Mouse (Mus musculus): ENCODE data around the gene Borcs6. TPM values are rescaled to one million over a fixed set of nuclear protein-coding genes. Genes with fewer than 3 reads are reported as not detected.

The Borcs6 gene
- polyA plus RNA-seq, 1 experiment from 2014 or later = 20.4 TPM

DNA sequence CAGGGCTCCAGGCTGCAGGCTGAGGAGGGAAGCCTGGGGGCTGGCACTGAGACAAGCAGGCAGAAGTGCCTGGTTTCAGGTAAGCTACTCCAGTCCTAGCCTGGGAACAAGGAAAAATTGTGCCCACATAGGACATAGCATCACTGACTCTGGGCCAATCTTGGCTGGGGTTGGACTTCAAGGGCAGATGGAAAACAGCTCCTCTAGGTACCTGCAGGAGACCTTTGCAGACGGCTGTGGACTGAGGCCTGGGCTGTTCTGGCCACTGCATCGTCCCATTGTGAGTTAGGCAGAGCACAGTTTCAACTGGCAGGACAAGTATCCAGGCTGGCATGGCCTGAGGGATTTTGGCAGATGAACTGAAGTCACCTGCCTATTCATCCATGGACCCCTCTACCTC is 46.3 kb downstream of the Borcs6 start:
- H3K4me3 ChIP-seq (ENCODE audit: low read depth, low read length) = no peak overlapping the region
- WGBS = 86% methylated on average over 2 of the region's 2 CpGs
- H3K4me2 ChIP-seq (ENCODE audit: low read length) = no peak overlapping the region
- 0 out of 2 replicates have a peak overlapping the region, but pooled peaks have one; percentile 26 for H3K9ac ChIP-seq (ENCODE audit: low read depth, low read length)
- peaks cover 47% of the 10 kb centered on the region for H3K36me3 ChIP-seq (ENCODE audit: control insufficient read depth, insufficient read depth, low read length)
- ATAC-seq = no peak
- H3K27me3 ChIP-seq (ENCODE audit: control insufficient read depth, insufficient read depth, low read depth, low read length) = no peaks in the 10 kb centered on the region
- H3K4me1 ChIP-seq (ENCODE audit: control insufficient read depth, insufficient read depth, low read length) = peaks cover 1% of the 10 kb centered on the region; the same call in 1 of the 2 replicates
- H3K9me3 ChIP-seq (replicated peaks; ENCODE audit: control insufficient read depth, low read length, poor library complexity, severe bottlenecking) = no peaks in the 10 kb centered on the region
- no peak overlapping the region for H3K27ac ChIP-seq (ENCODE audit: low read length)

DNA sequence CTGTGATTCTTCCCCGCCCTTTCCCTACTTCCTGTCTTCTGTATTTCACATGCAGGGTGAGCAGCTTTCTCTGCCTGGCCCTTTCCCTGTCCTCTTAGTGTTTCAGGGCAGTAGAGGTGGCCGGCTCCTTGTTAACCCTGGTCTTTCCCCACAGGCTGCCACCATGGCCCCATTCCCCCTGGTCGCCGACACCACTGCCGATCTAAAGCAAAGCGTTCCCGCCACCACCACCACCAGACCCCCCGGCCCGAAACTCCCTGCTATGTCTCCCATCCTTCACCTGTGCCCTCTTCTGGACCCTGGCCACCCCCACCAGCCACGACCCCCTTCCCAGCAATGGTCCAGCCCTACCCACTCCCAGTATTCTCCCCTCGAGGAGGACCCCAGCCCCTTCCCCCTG is 46.8 kb downstream of the Borcs6 start:
- 92% methylated on average over 11 of the region's 11 CpGs for WGBS
- Histone ChIP-seq H3K36me3 (ENCODE audit: control insufficient read depth, insufficient read depth, low read length) (peaks cover 45% of the 10 kb centered on the region), H3K4me1 (ENCODE audit: control insufficient read depth, insufficient read depth, low read length) (0 out of 2 replicates have a peak, but pooled peaks cover 2% of the 10 kb centered on the region), H3K9me3 (replicated peaks; ENCODE audit: control insufficient read depth, low read length, poor library complexity, severe bottlenecking) (no peaks in the 10 kb centered on the region), H3K4me2 (ENCODE audit: low read length) (no peak overlapping the region), H3K4me3 (ENCODE audit: low read depth, low read length) (no peak overlapping the region), H3K27me3 (ENCODE audit: control insufficient read depth, insufficient read depth, low read depth, low read length) (no peaks in the 10 kb centered on the region), H3K9ac (ENCODE audit: low read depth, low read length) (no peak overlapping the region), H3K27ac (ENCODE audit: low read length) (no peak overlapping the region)
- ATAC-seq = no peak

GRCm38 (mm10) chr11:69106842-69107241 is 47.3 kb downstream of the Borcs6 start:
- peaks cover 42% of the 10 kb centered on the region for H3K36me3 ChIP-seq (ENCODE audit: control insufficient read depth, insufficient read depth, low read length)
- no peaks in the 10 kb centered on the region for H3K9me3 ChIP-seq (replicated peaks; ENCODE audit: control insufficient read depth, low read length, poor library complexity, severe bottlenecking)
- WGBS = 88% methylated on average over 10 of the region's 11 CpGs
- no peak for ATAC-seq
- 0 out of 2 replicates have a peak, but pooled peaks cover 2% of the 10 kb centered on the region for H3K4me1 ChIP-seq (ENCODE audit: control insufficient read depth, insufficient read depth, low read length)
- H3K9ac ChIP-seq (ENCODE audit: low read depth, low read length) = no peak overlapping the region
- no peaks in the 10 kb centered on the region for H3K27me3 ChIP-seq (ENCODE audit: control insufficient read depth, insufficient read depth, low read depth, low read length)
- H3K27ac ChIP-seq (ENCODE audit: low read length) = no peak overlapping the region
- H3K4me3 ChIP-seq (ENCODE audit: low read depth, low read length) = no peak overlapping the region
- H3K4me2 ChIP-seq (ENCODE audit: low read length) = no peak overlapping the region

DNA sequence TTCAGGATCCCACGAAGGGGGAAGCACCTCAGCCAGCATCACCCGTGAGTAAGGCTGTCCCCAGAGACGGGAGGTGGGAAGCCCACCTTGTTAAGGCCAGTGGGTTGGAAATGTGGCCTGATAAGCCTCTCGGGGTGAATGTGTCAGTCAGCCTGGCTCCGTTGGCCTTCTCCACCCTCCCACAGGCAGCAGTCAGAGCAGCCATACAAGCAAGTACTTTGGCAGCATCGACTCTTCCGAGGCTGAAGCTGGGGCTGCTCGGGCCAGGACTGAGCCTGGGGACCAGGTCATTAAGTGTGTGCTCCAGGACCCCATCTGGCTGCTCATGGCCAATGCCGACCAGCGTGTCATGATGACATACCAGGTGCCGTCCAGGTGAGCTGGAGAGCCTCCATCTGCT is 48.2 kb downstream of the Borcs6 start:
- no peak overlapping the region for H3K9ac ChIP-seq (ENCODE audit: low read depth, low read length)
- 94% methylated on average over 11 of the region's 11 CpGs for WGBS
- H3K27ac ChIP-seq (ENCODE audit: low read length) = no peak overlapping the region
- no peak for ATAC-seq
- no peak overlapping the region for H3K4me2 ChIP-seq (ENCODE audit: low read length)
- no peak overlapping the region for H3K4me3 ChIP-seq (ENCODE audit: low read depth, low read length)
- no peaks in the 10 kb centered on the region for H3K9me3 ChIP-seq (replicated peaks; ENCODE audit: control insufficient read depth, low read length, poor library complexity, severe bottlenecking)
- no peaks in the 10 kb centered on the region for H3K27me3 ChIP-seq (ENCODE audit: control insufficient read depth, insufficient read depth, low read depth, low read length)
- H3K36me3 ChIP-seq (ENCODE audit: control insufficient read depth, insufficient read depth, low read length) = peaks cover 35% of the 10 kb centered on the region
- 0 out of 2 replicates have a peak, but pooled peaks cover 2% of the 10 kb centered on the region for H3K4me1 ChIP-seq (ENCODE audit: control insufficient read depth, insufficient read depth, low read length)

- H3K36me3 ChIP-seq (ENCODE audit: control insufficient read depth, insufficient read depth, low read length) = peaks cover 29% of the 10 kb centered on the region
Measured at GRCm38 (mm10) chr11:69108223-69108622, 48.7 kb downstream of the Borcs6 start.

GRCm38 (mm10) chr11:69109032-69109900 is 49.7 kb downstream of the Borcs6 start:
- H3K9me3 ChIP-seq (replicated peaks; ENCODE audit: control insufficient read depth, low read length, poor library complexity, severe bottlenecking) = no peaks in the 10 kb centered on the region
- H3K36me3 ChIP-seq (ENCODE audit: control insufficient read depth, insufficient read depth, low read length) = peaks cover 20% of the 10 kb centered on the region
- H3K27me3 ChIP-seq (ENCODE audit: control insufficient read depth, insufficient read depth, low read depth, low read length) = no peaks in the 10 kb centered on the region
- H3K4me2 ChIP-seq (ENCODE audit: low read length) = no peak overlapping the region
- 0 out of 2 replicates have a peak, but pooled peaks cover 2% of the 10 kb centered on the region for H3K4me1 ChIP-seq (ENCODE audit: control insufficient read depth, insufficient read depth, low read length)
- H3K4me3 ChIP-seq (ENCODE audit: low read depth, low read length) = no peak overlapping the region
- WGBS = 84% methylated on average over 13 of the region's 13 CpGs
- no peak for ATAC-seq
- H3K27ac ChIP-seq (ENCODE audit: low read length) = no peak overlapping the region
- H3K9ac ChIP-seq (ENCODE audit: low read depth, low read length) = no peak overlapping the region

More at GRCm38 (mm10) chr11:69108223-69108622, 48.7 kb downstream of the Borcs6 start:
- H3K27me3 ChIP-seq (ENCODE audit: control insufficient read depth, insufficient read depth, low read depth, low read length) = no peaks in the 10 kb centered on the region
- no peak overlapping the region for H3K27ac ChIP-seq (ENCODE audit: low read length)
- no peak for ATAC-seq
- H3K4me1 ChIP-seq (ENCODE audit: control insufficient read depth, insufficient read depth, low read length) = 0 out of 2 replicates have a peak, but pooled peaks cover 2% of the 10 kb centered on the region
- no peak overlapping the region for H3K4me3 ChIP-seq (ENCODE audit: low read depth, low read length)
- no peak overlapping the region for H3K4me2 ChIP-seq (ENCODE audit: low read length)
- 94% methylated on average over 9 of the region's 9 CpGs for WGBS
- no peak overlapping the region for H3K9ac ChIP-seq (ENCODE audit: low read depth, low read length)
- no peaks in the 10 kb centered on the region for H3K9me3 ChIP-seq (replicated peaks; ENCODE audit: control insufficient read depth, low read length, poor library complexity, severe bottlenecking)

GRCm38 (mm10) chr11:69110319-69111046 is 51.0 kb downstream of the Borcs6 start:
- ATAC-seq = peak; percentile 57
- Histone ChIP-seq H3K9ac (ENCODE audit: low read depth, low read length) (peak overlapping the region; percentile 51; the same call in 1 of the 2 replicates), H3K27me3 (ENCODE audit: control insufficient read depth, insufficient read depth, low read depth, low read length) (no peaks in the 10 kb centered on the region), H3K4me3 (ENCODE audit: low read depth, low read length) (peak overlapping the region; percentile 47), H3K4me1 (ENCODE audit: control insufficient read depth, insufficient read depth, low read length) (0 out of 2 replicates have a peak, but pooled peaks cover 2% of the 10 kb centered on the region), H3K9me3 (replicated peaks; ENCODE audit: control insufficient read depth, low read length, poor library complexity, severe bottlenecking) (no peaks in the 10 kb centered on the region), H3K27ac (ENCODE audit: low read length) (peak overlapping the region; percentile 14; the same call in 1 of the 2 replicates), H3K36me3 (ENCODE audit: control insufficient read depth, insufficient read depth, low read length) (peaks cover 15% of the 10 kb centered on the region), H3K4me2 (ENCODE audit: low read length) (peak overlapping the region; percentile 67)
- WGBS = under 1% methylated on average over 29 of the region's 30 CpGs
